Mouse (Mus musculus) gastrocnemius, postnatal 36 days (tissue): Measurements from ENCODE around the gene Bclaf1. TPM values are rescaled to one million over a fixed set of nuclear protein-coding genes. Genes with fewer than 3 reads are reported as not detected.

Experiments
- DNase-seq, 2 experiments: peaks; one replicate each; pipeline ENCODE4 v3.0.0; 2022
- intact Hi-C: fragments of 180-260 bp; cut with DNase I; formaldehyde crosslinking; loops from one replicate; pipeline ENCODE4 v1.15.1; 2025
- long read RNA-seq, 2 experiments: library from polyadenylated mRNA; stranded (forward); transcript quantifications; one replicate each; pipeline ENCODE4 v2.0.0; 2021
- total RNA-seq, 2 experiments: library from RNA; stranded (reverse); gene quantifications; 2 replicates each; pipeline ENCODE4 v1.2.3; 2021

The Bclaf1 gene
- total RNA-seq: 10 to 100 TPM; 39.4 to 50.0 TPM
- long read RNA-seq, experiment 1, full-length matches to known transcripts: 4 of 15 reads
- long read RNA-seq, experiment 1, partial matches to known transcripts: 5 of 15 reads
- long read RNA-seq, experiment 1, other reads (novel, unspliced or antisense): 6 of 15 reads
- long read RNA-seq, experiment 2, full-length matches to known transcripts: 4 of 14 reads
- long read RNA-seq, experiment 2, partial matches to known transcripts: 9 of 14 reads
- long read RNA-seq, experiment 2, other reads (novel, unspliced or antisense): 1 of 14 reads

DNA sequence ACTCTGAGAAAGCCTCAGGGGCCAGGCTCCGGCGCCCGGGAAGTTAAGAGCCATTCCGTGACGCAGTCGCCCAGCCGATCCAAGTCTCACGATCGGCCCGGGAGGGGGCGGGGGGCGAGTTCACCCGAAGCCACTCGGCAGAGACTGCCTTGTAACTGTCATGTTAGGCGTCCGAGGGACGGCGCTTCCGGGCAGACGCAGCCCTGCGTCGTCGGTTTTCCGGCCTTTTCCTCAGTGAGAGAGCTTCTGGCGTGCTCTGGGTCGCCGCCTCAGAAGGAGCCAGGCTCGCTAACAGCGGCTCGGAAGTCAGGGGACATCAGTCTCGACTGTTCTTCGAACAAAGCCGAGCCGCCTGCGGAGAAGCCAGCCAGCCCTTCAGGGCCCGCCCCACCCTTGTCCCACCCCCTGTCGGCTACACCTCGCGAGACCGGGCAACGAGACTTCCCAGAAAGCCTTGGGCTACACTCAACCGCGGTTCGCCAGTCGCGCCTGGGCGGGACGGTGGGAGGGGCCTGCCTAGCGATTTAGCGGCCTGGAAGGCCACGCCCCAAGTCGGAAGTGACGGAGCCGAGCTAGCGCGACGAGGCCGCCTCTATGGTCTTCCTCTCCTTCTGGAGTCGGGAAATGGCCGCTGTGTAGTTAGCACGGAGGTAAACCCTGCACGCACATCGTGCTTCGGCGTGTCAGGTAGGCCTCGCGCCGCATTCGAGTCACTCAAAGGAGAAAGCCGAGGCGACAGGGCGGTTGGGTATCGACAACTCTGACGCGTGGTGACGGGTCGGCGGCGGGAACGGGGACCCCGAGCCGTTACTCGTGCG lies at the start of gene Bclaf1:
Bclaf1 (plus strand) TSS at position 552 of the 818 bp plus-strand sequence.
- intact Hi-C loops: no loop called here
- DNase-seq: peak; percentile 99 to 100

DNA sequence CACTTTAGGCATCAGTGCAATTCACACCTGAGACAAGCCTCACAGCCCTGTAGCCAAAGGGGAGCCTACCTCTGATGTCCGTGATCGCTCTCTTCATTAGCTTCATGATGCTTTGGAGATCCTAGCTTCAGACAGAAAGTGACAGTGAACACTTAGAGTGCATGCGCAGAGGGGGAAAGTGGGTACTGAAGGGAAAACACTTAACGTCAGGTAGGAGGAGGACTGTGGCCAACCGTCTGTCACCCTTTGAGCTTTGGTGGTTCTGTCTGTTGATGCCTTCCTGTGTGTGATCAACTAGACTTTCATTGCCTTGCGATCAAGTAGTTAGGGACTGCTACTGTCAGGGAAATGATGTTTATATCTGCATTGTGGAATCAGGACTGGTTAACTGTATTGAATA lies 49.4 kb upstream of the Bclaf1 start:
- intact Hi-C loops: no loop called here
- no peak for DNase-seq

DNA sequence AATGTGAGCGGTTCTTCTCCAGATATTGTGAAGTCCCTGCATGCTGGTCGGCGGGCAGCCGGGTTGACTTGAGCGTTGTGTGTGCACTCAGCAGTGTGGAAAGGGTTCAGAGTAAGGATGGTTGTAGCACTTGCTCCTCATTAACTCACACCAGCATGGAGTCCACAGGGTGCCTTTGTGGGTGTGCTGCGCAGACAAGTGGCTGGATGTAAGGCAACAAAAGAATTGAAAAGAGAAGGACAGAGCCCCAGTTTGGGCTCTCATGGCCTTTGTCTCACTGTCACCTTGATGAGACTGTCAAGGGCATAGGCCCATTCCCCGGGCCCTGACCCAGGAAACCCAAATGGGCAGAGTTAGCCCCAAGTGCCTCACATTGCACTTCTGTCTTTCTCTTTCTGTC lies 47.8 kb upstream of the Bclaf1 start:
- intact Hi-C loops: no loop called here
- DNase-seq: no peak

DNA sequence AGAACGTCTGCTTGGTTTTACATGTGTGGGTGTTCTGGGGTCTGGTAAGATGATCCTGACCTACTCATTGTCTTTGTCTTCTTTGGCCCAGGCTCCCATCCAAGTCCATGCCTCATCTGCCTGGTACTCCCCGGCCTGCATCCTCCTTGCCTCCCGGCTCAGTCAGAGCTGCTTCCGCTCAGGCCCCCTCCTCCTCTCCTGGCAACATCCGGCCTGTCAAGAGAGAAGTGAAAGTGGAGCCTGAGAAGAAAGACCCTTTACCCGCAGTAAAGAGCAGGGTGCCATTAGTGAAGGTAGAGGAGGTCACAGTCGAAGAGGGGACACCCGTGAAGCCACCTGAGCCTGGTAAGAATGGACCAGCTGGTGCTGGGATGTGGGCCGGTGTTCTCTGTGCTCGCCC lies 45.2 kb upstream of the Bclaf1 start:
- no peak for DNase-seq

DNA sequence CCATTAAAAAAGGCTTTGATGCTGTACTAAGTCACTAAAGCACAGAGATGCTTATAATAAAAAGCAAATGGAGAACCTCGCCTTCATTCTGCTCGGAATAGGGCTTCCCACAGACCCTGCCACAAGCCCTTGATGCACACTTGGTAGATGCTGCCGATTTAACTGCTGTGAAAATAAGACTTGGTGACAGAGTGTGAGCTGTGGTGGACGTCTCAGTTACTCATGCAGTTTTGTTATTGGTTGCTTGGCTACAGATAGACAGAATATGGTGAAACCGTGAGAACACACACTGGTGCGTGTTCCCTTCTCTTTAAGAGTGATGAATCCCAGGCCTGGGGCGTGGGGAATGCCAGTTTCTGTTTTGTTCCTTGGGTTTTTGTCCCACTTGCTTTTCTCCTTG lies 43.3 kb upstream of the Bclaf1 start:
- DNase-seq: no peak
- intact Hi-C loops: no loop called here

More for the DNA sequence above, 45.2 kb upstream of the Bclaf1 start:
- intact Hi-C loops: no loop called here

DNA sequence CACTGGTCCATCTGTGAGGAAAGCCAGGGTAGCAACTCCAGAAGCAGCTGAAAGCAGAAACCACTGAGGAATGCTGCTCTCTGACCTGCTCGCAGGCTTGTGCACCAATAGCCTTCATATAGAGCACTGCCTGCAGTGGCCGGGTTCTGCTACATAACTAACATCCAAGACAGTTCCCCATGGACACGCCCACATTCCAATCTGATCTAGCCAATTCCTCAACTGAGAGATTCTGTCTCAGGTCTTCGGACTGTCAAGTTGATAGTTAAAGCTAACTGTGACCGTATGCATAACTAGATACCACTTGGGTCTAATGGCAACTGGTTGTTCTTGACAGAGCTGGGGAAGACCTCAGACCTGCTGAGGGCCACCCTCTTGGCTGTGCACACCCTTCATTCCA lies 39.9 kb upstream of the Bclaf1 start:
- no peak for DNase-seq
- intact Hi-C loops: no loop called here

DNA sequence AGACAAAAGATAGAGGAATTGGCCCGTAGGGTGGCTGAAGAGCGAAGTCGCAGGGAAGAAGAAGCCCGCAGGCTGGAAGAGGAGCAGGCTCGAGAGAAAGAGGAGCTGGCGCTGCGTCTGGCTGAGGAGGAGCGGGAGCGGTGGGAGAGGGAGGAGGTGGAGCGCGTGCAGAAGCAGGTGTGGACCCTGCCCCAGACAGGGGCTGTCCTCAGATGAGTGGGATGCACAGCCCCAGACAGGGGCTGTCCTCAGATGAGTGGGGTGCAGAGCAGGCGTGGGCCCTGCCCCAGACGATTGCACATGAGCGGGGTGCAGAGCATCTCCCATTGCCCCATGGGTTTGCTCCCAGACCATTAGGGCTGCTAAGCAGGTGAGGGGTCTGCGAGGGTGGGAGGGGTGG lies 39.0 kb upstream of the Bclaf1 start:
- intact Hi-C loops: no loop called here
- no peak for DNase-seq

DNA sequence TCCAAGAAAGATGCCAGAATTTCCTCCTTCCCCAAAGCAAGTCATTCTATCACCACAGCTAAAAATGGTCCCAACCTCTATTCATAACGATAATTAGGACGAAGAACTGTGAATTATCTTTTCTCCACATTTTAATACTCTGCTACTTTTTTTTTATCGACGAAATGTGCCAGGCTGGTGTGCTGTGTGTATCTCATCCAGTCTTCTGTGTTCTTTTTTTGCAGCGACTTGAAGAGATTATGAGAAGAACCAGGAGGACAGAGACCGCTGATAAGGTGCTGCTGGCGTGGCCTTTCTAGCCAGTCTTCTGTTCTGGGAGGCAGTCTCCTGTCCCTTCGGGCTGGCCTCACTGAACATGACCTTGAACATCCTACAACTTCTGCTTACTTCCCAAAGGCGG lies 38.2 kb upstream of the Bclaf1 start:
- DNase-seq: no peak
- intact Hi-C loops: no loop called here

DNA sequence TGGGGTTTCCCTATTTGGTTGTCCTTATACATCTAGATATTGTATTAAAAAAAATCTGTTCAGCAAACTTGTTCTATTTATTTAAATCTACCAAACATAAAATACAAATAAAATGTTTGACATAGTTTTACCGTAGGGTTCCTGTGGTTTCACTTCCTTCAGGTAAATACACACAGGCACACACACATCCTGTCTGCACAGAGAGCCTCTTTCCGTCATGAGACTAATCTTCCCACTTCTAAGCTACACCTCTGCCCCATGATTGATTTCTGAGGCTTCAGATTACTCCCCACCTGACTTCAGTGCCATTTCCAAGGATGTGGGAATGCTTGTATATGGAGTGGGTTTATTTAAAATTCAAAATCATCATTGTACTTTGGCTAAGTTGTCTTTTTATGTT lies 30.8 kb upstream of the Bclaf1 start:
- no peak for DNase-seq
- intact Hi-C loops: loop anchor here (10.0 kb wide), 1 partner anchor 653 kb away; no protein-coding TSS in a partner anchor

DNA sequence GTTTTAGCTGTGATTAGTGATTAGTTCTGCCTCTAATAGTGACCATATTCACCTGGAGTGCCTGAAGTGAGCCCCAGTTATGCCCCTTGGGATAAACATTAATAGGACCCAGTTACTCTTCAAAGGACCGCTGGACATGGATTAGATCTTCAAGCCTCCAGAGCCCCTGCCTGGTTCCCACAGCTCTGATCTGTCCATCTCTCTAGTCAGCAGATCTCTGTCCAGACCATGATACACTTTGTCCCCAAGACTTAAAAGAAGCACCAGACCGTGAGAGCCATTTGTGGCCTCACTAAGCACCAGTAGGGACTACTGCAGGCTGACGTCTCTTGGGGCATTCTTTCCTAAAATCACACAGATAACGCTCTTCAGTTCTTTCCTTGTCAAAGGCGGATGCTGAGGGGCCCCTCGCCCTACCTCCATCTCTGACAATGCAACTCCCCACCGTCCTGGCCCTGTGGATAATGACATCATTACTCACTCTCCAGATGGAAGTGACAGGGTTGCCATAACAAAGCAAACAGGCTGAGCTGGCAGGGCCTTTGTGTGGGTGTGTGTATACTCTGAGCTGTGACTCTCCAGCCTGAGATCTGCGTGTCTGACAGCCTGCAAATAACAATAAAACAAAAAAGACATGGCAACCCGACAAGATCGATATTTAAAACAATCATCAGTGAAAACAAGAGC lies 26.8 kb upstream of the Bclaf1 start:
- peak; percentile 9 to 20 for DNase-seq
- intact Hi-C loops: loop anchor here (10.0 kb wide), 1 partner anchor 649 kb away; no protein-coding TSS in a partner anchor

DNA sequence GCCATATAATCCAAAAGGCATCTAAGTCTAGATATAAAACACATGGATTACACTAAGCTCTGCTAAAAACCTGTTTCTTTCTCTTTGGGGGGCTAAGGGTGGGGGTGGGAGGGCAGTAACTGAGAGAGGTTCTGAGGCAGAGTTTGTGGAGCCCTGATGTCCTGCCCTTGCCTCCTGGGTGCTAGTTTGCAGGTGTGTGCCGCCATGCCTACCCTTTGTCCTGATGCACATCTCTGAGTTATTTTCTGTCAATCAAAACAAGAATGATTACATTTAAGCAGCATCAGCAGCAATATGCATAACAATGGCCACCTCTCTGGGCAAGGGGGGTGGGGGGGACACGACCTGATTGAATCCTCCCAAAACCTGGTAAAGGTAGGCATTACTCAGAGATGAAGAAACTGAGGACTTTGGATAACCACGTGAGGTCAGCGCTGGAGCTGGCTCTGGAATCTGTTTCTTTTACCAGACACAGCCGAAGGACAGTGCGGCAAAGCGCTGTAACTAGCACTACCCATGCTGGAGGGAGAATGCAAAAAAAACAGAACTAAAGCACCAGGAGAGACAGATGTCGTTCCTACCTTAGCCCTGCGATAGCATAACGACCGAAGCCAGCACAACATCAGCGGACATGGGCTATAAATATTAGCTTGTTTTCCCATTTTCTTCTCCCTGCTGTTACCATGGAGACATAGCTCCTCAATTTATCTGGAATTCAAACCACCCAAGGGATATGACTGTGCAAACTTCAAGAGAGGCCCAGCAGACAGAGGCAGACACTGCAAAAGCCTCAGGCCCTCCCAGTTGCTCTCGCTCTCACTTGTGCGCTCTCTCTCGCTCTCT lies 26.1 kb upstream of the Bclaf1 start:
- peak in 1 of 2 experiments; percentile 23 for DNase-seq
- intact Hi-C loops: loop anchor here (10.0 kb wide), 1 partner anchor 649 kb away; no protein-coding TSS in a partner anchor

DNA sequence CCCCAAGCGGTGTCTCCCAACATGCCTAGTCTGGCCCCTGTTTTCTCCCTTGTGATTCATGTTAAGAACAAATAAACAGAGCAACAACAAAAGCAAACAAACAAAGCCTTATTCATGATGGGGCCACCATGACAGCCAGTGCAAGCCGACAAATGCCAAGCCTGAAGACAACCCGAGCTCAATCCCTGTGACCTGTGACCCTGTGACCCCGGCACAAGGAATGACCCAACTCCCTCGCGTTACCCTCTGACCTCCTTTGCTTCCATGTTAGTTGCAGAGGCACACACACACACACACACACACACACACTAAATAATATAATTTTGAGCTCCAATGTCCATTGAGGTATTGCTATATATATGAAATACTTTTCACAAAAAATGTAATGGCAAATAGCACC lies 24.9 kb upstream of the Bclaf1 start:
- intact Hi-C loops: loop anchor here (10.0 kb wide), 1 partner anchor 647 kb away; no protein-coding TSS in a partner anchor
- no peak for DNase-seq

DNA sequence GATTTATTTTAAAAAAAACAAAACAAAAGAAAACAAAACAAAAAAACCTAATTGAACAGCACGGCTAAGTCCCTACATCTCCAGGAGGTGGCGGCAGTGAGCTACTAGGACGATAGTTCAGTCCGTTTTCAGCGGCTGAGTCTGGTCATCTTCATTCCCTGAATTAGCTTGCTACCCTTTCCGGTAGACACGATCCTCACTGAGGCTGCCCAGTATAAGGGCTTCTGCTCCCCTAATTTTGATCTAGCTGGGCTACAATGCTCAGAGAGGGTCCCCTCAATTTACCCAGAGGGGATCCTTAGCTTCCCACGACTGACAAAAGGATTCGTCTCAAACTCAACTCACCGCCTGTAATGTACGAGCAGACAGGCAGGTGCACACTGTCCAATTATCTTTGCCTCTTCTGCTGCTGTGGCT lies 21.8 kb upstream of the Bclaf1 start:
- intact Hi-C loops: loop anchor here (2.0 kb wide), 1 partner anchor 16 kb away; no protein-coding TSS in a partner anchor
- peak; percentile 61 to 72 for DNase-seq

DNA sequence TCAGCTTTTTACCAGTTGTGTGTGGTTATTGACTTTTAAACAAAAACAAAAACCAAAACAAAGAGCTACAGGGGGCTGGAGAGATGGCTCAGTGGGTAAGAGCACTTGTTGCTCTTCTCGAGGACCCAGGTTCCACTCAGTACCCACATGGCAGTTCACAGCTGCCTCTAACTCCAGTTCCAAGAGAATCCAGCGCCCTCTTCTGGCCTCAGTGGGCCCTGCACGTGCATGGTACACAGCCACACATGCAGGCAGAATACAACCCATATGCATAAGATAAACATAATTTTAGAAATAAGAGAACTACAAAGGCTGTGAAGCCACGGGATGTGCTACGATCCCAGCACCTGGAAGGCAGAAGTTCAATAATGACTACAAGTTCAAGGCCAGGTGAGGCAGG lies 16.3 kb upstream of the Bclaf1 start:
- no peak for DNase-seq
- intact Hi-C loops: no loop called here

DNA sequence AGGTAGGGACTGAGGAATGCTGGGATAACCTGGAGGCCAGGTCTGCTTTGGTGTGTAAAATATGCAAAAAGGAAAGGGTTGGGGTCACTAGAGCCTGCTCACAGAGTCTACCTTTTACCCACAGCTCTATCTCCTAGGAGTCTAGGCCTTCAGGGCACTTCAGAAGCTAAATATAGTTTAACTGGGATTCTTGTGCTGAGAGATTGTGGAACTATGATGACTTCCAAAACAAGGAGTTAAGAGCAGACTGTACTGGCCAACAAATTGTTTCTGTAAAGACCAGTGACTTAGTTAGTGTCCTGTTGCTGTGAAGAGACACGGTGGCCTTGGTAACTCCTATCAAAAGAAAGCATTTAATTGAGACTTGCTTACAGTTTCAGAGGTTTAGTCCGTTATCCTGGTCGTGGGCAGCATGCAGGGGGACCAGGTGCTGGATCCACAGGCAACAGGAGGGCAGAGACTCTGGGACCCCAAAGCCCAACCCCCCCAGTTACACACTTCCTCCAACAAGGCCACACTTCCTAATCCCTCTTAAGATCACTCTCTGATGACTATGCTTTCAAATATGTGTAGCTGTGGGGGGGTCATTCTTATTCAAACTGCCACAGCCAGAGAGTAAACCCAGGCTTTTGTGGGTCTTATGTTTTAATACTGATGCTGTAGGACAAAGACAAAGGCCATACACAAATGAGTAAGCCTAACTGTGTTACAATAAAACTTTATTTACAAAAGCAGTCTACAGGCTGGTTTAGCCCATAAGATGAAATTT lies 13.9 kb upstream of the Bclaf1 start:
- no peak for DNase-seq
- intact Hi-C loops: no loop called here

DNA sequence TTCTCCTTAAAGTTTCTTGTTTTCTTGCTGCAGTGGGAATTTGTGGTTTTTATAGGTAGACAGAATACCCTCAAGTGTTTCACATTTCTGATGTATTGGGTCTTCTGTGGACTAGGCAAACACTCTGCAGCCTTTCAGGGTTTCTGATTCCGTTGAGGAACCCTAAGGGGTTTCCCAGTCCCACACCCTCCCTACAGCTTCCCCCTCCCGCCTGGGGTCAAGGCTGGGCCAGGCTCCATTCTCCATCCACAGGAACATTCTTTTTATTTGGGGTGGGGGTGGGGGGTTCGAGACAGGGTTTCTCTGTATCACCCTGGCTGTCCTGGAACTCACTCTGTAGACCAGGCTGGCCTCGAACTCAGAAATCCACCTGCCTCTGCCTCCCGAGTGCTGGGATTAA lies 13.2 kb upstream of the Bclaf1 start:
- DNase-seq: no peak
- intact Hi-C loops: no loop called here

DNA sequence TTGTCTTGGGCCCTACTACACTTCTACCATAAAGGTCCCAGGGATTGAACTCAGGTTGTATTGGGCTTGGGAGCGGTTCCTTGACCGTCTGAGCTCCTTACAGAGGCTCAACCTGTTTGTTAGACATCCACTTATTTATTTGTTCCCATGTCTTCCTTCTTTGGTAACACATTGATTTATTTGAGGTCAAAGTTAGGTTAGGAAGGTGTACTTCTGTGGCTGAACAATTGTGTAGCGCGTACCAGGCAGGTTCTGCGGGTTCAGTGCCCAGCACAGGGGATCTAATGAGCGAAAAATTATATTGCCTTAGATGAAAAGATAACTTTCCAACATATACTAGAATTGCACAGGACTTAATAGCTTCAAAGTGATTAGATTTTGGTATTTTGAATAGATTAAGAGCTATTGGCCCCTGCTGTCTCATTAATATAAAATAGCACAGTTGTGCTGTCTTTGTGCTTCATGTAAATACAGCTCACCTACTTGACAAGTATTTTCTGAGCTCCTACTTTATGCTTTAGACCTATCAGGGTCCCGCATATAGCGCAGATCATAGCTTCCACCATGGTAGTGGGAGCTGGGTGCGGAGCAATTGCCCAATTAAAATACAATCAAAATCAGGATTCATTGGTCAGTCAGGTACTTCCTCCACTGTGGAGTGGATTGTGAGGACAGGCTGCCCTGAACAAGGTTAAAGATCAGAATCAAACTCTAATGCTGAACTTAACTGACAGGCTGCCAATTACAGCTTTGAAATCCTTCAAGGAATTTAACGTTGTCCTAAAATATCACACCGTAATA lies 1.1 kb upstream of the Bclaf1 start:
- intact Hi-C loops: no loop called here
- DNase-seq: no peak

DNA sequence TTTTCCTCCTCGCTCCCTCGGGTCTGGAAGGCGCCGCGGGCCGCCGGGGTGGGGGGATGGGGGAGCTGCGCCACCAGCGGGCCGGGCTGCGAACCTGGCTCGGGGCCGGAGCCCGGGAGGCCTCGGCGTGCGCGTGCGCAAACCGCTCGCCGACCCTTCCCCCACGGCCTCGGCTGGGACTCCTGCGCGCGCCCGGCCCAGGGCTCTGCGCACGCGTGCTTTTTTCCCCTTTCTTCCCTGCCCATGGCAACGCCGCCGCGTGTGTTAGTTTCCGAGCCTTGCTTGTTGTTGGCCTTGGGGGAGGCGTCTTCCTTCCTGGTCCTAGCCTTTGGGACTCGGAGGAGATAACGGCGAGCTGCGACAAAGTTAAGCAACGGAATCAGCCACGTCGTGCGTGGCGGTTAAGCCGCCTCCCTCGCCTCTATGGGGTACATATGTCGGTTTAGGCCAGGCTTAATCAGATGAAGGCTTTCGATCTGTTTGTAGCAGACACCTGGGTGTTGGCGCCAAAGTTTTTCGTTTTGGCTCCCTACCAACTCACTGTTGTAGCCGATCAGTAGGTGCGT lies 550 bp downstream of the Bclaf1 start:
- DNase-seq: peak; percentile 82 to 84
- intact Hi-C loops: no loop called here
